Mouse (Mus musculus) cerebellum, postnatal 14 days (tissue): ENCODE measurements around the gene Zfp59.
"Not testable (repeated sequence)": the region's sequence is repeated elsewhere in the genome, so short reads cannot be mapped to it uniquely, and the experiment has no call there.

Experiments used
- DNase-seq, 2 experiments: peaks; one replicate each; pipeline ENCODE4 v3.0.0; 2021; ENCODE audit warnings: mixed read lengths in 2 of 2

Gene Zfp59

GRCm38 (mm10) chr7:27838323-27839249 is at the start of gene Zfp59:
TSS of gene Zfp59 (plus strand) at chr7:27838607.
- DNase-seq: peak; percentile 88 to 89

- DNase-seq: no peak
Measured at GRCm38 (mm10) chr7:27789306-27789705, 49.1 kb upstream of the Zfp59 start.

- not testable (repeated sequence) for DNase-seq
Measured at GRCm38 (mm10) chr7:27793865-27794264, 44.5 kb upstream of the Zfp59 start.

GRCm38 (mm10) chr7:27794566-27794965 is 43.8 kb upstream of the Zfp59 start:
- no peak for DNase-seq

- DNase-seq: no peak
Measured at GRCm38 (mm10) chr7:27797906-27798811, 40.2 kb upstream of the Zfp59 start.

- DNase-seq: peak; percentile 5 to 12
Measured at GRCm38 (mm10) chr7:27801137-27801536, 37.3 kb upstream of the Zfp59 start.

- no peak for DNase-seq
Measured at GRCm38 (mm10) chr7:27802986-27803385, 35.4 kb upstream of the Zfp59 start.

- peak; percentile 70 to 80 for DNase-seq
Measured at GRCm38 (mm10) chr7:27804297-27805030, 33.9 kb upstream of the Zfp59 start.

GRCm38 (mm10) chr7:27806896-27807295 is 31.5 kb upstream of the Zfp59 start, which contains the start of gene Zfp626:
TSS of gene Zfp626 (plus strand) at chr7:27807196.
- not testable (repeated sequence) for DNase-seq

GRCm38 (mm10) chr7:27807305-27807704 is 31.1 kb upstream of the Zfp59 start:
- DNase-seq: not testable (repeated sequence)

GRCm38 (mm10) chr7:27818526-27819110 is 19.8 kb upstream of the Zfp59 start:
- DNase-seq: no peak

- DNase-seq: no peak
Measured at GRCm38 (mm10) chr7:27822611-27823010, 15.8 kb upstream of the Zfp59 start.

GRCm38 (mm10) chr7:27834131-27834530 is 4.3 kb upstream of the Zfp59 start:
- DNase-seq: no peak

- DNase-seq: peak; percentile 22 to 29
Measured at GRCm38 (mm10) chr7:27837896-27838295, 511 bp upstream of the Zfp59 start.

- DNase-seq: no peak
Measured at GRCm38 (mm10) chr7:27839596-27839995, 1.2 kb downstream of the Zfp59 start.

GRCm38 (mm10) chr7:27840104-27840503 is 1.7 kb downstream of the Zfp59 start:
- no peak for DNase-seq

- no peak for DNase-seq
Measured at GRCm38 (mm10) chr7:27857227-27857626, 18.8 kb downstream of the Zfp59 start, which contains the start of gene Zfp607a. TSS of gene Zfp607a (plus strand) at chr7:27857527.

GRCm38 (mm10) chr7:27859301-27860251 is 21.2 kb downstream of the Zfp59 start:
- DNase-seq: peak; percentile 51 to 63

GRCm38 (mm10) chr7:27860396-27861235 is 22.2 kb downstream of the Zfp59 start:
- peak; percentile 39 to 47 for DNase-seq

GRCm38 (mm10) chr7:27862578-27862977 is 24.2 kb downstream of the Zfp59 start:
- DNase-seq: not testable (repeated sequence)
